Mouse (Mus musculus) right cerebral cortex, adult 18-20 months (tissue): ENCODE results near the gene Pkd1l3.

Source experiments
- DNase-seq: peaks from one replicate; pipeline ENCODE4 v3.0.0; 2022; ENCODE audit warnings: mixed read lengths

Gene Pkd1l3

GRCm38 (mm10) chr8:109614243-109615210 lies at the start of gene Pkd1l3:
Gene Pkd1l3, plus strand, starts transcription at chr8:109614517.
- peak; percentile 35 for DNase-seq

DNA sequence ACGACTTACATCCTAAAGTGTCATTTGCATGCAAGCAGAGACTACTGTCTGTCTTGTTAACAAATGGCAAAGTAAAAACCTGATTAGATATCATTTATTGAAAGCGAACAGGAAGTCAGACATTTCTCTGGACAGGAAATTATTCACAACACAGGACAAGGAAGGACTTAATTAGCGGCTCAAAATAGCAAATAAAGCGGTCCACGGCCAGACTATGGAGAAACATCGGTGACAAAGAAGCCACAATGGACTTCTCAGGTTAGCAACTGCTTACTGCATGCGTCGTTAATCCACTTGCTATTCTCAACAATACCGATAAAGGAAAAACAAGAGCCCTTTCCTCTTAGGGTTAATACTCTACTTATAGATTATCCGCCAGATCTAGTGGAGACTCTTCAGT lies 49.6 kb upstream of the Pkd1l3 start:
- no peak for DNase-seq

DNA sequence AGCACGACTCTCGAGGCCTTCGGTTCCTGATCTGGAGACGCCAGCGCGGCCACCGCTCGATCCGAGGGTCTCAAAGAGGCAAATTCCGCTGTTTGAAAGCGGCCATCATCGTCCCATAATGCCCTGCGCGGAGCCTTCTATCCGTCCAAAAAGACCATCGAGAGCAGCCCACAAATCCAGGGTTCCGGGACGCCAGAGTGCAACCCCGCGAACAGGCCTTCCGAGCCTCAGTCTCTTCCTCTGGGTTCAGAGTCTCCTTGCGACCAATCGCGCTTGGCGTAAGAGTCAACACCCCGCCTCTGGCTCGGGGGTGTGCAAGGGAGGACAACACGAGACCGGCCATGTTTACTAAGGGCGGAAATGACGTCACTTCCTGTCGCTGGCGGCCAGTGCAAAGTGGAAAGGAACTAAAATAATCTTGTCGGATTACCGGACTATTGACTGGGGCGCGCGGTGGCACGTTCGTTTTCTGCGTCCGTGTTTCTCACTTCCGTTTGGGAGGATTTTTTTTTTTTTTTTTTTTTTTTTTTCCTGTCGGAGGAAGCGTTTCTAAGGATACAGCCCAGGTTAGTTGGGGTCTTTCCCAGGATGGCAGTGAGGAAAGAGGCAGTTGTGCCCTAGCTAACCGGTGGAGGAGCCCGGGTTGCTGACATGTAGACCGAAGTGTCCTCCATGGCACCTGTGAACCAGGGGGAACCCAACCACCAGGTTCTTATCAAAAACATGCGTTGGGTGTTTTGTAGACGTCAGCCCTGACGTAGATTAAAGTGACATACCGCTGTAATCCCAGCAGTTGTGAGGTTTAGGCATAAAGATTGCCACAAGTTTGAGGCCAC lies 48.6 kb upstream of the Pkd1l3 start, which contains the start of the genes Dhx38 and Txnl4b:
Dhx38 (minus strand) TSS at position 364 of the 836 bp plus-strand sequence.
Txnl4b (plus strand) TSS at position 395 of the 836 bp plus-strand sequence.
- peak; percentile 100 for DNase-seq

DNA sequence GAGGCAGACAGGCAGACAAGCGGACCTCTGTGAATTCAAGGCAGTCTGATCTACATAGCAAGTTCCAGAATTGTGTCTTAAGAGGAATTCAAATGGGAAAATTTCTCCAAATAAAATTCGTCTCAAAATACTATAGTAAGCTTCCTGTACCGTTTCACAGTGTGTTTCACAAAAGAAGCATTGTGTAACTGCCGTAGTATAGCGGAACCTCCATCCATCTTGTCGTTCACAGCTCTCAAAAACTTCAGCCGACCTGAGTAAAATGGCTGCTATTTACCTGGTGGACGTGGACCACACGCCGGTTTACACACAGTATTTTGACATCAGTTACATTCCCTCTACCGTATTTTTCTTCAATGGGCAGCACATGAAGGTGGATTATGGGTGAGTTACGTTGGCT lies 43.2 kb upstream of the Pkd1l3 start:
- DNase-seq = no peak

DNA sequence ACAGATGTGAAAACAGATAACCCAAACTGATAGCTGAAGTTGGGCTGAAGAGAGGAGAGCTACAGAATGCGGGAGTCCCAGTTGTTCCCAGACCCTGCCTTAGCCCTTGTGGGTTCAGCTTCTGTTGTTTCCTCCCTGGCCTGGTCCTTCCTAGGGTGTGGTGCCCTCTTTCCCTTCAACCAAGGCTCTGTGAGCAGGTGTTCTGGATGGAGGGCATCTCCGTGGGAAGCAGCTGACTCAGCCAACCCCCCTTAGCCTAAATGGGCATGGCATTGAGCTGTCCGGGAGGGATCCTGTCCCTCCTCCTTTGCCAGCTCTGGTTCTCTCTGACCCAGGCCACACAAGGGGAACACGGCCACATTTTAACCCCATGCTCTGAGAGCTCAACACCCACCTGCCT lies 38.0 kb upstream of the Pkd1l3 start:
- DNase-seq = no peak

DNA sequence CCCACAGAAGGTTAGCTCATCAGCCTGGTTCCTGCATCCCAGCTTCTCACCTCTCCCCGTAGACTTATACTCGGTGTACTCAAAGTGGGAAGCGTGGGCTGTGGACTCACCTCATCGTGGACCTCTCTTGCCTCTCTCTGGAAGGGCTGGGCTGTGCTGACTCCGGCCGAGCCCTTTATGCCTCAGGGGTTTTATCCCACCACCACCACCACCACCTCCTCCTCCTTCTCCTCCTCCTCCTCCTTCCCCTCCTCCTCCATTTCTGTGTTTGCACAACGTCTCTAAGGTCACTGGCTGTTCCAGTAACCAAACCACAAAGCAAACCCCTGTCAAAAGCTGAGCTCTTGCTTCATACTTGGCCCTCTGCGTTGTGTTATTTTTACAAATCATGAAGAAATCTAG lies 35.4 kb upstream of the Pkd1l3 start, which contains the start of gene Hp:
Hp (minus strand) TSS at position 273 of the 402 bp plus-strand sequence.
- DNase-seq = no peak

DNA sequence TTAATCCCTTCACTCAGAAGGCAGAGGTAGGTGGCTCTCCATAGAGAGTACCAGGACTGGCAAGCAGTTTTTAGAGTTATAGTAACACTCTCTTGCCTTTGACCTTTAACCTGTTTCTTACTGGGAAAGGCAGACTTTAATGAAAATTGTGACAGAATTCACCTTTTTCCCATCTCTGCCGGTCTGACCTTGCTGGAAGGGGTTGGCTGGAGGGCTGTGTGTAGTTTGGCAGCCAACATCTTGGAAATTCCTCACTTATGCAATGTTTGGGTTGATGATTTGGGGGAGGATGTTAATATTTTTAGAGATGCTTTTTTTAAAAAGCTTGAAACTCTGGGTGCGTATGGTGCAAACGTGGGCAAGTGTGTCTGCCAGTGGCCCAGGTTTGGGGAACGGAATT lies 30.0 kb upstream of the Pkd1l3 start:
- DNase-seq = no peak

- DNase-seq = no peak
These were observed 29.5 kb upstream of the Pkd1l3 start for GRCm38 (mm10) chr8:109584830-109585229.

DNA sequence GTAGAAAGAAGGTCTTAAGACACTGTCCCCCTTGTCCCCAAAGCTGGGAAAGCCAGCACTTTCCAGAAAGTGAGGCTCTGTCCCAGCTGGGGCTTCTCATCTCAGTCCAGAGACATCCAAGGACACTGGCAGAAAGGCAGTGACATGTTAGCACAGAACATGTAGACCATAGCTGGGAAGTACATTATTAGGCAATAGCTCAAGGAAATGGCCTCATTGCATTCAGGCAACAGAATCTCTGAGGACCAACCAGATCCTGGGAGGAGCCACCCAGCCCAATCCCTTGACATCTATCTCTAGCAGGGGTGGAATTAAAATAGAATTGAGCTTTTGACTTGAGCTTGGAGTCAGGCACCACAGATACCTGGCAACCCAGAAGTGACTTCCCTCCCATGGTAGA lies 28.7 kb upstream of the Pkd1l3 start:
- DNase-seq = no peak

- no peak for DNase-seq
These were observed 27.3 kb upstream of the Pkd1l3 start for GRCm38 (mm10) chr8:109586972-109587504.

DNA sequence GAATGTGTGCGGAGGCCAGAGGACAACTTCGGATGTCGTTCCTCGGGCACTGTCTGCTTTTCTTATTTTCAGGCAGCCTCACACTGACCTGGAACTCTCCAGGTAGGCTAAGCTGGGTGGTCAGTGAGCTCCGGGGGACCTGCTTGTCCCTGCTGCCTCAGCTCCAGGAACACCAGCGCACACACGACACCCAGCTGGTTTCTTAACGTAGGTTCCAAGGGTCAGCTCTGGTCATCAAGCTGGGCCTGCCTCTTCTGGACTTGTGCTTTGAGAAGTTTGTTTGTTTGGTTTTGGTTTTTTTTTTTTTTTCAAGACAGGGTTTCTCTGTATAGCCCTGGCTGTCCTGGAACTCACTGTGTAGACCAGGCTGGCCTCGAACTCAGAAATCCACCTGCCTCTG lies 23.4 kb upstream of the Pkd1l3 start:
- no peak for DNase-seq

DNA sequence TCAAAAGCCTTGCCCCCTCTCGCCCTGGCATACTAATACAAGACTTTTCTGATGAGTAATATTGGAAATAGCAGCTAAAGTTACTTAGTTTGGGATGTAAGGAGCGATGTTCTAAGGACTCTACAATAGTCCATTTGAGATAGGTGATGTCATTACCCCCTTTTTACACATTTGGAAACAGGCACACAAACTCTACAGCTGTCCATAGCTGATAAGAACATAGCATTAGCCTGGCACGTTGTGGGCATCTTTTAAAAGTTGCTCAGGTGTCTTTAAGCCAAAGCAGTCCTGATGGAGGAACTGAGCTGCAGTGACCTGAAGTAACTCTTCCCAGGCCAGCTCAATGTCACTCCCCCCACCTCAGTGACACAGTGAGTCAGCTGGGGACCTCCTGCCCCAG lies 22.9 kb upstream of the Pkd1l3 start:
- no peak for DNase-seq

- DNase-seq = no peak
These were observed 22.2 kb upstream of the Pkd1l3 start for GRCm38 (mm10) chr8:109592164-109592563.

DNA sequence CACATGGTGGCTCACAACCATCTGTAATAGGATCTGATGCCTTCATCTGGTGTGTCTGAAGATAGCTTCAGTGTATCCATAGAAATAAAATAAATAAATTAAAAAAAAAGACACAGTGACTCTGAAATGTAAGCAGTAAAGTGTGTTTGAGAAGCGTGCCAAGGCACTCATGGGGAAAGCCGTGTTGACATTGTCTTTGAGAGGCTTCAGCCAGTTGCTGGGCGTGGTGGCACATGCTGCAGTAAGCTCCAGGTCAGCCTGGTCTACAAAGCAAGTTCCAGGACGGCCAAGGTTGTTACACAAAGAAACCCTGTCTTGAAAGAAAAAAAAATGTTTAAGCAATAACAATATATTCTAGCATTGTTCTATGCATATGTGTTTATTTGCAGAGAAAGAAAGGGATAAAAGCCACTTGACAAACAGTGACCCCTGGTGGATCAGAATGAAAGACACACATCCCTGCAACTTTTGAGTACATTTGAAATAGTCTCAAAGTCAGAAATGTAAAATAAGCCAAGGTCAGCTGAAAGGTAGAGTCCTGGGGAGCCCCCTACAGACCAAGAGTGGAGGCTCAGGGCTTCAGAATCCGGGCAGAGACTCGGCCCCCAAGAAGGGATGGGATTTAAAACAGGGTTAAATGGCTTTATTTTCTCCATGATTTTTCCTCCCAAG lies 21.1 kb upstream of the Pkd1l3 start:
- DNase-seq = no peak

DNA sequence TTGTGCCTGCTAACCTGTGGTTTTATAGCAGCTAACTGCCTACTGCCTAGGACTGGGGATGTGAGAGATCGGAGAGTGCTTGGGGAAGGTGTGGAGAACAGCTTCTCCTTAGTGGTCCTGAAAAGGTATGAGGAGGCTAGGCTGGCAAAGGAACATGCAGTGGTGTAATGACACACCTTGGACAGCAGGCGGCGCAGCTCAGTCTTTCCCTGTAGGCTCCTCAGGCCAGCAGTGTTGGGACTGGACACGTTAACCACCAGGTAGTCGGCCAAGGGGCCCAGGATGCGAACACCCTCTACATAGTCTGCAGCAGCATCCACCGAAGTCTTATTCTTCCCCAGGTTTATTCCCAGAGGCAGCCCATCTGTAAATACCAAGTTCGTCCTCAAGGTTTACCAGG lies 18.5 kb upstream of the Pkd1l3 start:
- peak; percentile 37 for DNase-seq

DNA sequence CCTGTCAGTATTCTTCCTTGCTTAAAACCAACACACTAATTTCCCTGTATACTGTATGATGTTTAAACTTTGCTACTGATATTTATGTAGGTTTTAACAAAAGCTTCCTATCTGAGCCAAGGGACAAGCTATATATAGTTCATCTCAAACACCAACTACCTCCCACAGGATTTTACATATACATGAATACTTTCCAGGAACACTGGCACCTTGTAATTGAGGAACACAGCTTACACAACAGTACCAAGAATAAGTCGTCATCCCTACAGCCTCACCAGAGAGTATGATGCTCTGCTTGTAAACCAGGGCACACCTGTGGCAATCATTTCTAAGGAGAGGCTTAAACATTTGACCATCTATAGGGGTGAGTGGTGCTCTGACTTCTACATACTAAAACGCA lies 7.6 kb upstream of the Pkd1l3 start:
- no peak for DNase-seq

- DNase-seq = no peak
These were observed 6.7 kb upstream of the Pkd1l3 start for GRCm38 (mm10) chr8:109607650-109608049.

- DNase-seq = peak; percentile 99
These were observed 5.8 kb upstream of the Pkd1l3 start, which contains the start of gene Dhodh for GRCm38 (mm10) chr8:109608271-109609152. Gene Dhodh, minus strand, starts transcription at chr8:109608673.

GRCm38 (mm10) chr8:109609153-109609502 lies 5.2 kb upstream of the Pkd1l3 start:
- DNase-seq = no peak

GRCm38 (mm10) chr8:109615569-109615968 lies 1.3 kb downstream of the Pkd1l3 start:
- no peak for DNase-seq

DNA sequence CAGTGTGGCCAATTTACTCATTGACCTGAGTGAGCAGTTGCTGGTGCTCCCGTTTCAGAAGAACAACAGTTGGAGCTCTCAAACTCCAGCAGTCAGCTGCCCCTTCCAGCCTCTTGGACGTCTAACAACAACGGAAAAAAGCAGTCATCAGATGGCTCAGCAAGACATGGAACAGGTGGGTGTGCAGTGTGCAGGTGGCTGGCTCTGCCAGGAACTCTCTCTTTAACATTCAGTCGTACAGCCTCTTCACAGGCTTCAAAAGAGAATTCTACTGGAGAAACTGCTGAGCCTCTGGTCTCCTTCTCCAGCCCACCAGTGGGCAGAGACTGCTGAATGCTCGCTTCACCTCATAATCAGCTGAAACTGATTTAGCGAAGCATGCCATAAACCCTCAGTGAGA lies 14.3 kb downstream of the Pkd1l3 start:
- peak; percentile 25 for DNase-seq

DNA sequence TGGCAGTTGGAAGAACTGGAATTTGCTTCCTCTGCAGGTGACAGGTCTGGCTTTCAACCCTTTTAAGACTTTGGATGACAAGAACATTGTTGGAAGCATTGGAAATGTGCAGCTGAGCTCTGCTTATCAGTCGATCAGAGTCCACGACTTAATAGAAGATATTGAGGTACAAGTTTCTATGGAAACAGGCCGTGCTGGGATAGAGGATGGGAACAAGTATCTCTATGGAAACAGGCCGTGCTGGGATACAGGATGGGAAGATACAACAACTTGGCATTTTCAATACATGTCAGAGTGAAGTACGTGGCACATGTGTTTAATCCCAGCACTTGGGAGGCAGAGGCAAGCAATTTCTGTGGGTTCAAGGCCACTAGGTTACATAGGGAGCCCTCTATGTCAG lies 18.2 kb downstream of the Pkd1l3 start:
- DNase-seq = no peak
